Mouse (Mus musculus): ENCODE measurements around the gene Pdzrn3. TPM values are rescaled to one million over a fixed set of nuclear protein-coding genes. Genes with fewer than 3 reads are reported as not detected.

Gene Pdzrn3
- total RNA-seq, 1 experiment: 3.8 TPM

DNA sequence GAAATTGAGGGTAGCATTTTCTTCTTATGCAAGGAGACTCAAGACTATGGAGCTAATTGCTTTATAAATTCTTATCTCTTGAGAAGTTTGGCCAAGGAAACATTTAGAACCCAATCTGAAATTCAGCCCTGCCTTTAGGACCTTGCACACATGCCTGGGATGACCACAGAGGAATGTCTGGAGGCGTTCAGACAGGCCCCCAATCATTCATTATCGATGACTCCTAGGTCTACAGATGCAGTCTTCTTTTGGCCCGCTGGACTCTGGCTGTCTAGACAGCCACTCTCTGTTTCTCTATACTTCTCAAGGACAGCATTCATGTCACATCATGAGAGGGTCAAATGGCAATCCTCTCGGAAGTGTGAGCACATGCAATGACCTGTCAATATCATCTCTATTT is 15.4 kb downstream of the Pdzrn3 start:
- no peak overlapping the region for H3K9ac ChIP-seq (ENCODE audit: insufficient read depth, low read depth, low read length, poor library complexity, severe bottlenecking)
- in situ Hi-C loops (cut with MboI; ENCODE audit: low sequenced_read_pairs in 2 of 2, unreplicated experiment in 2 of 2): no loop called here
- no peaks in the 10 kb centered on the region for H3K9me3 ChIP-seq (ENCODE audit: control insufficient read depth, insufficient read depth, low read depth, low read length)
- no peaks in the 10 kb centered on the region for H3K4me1 ChIP-seq (ENCODE audit: control insufficient read depth in 2 of 2, insufficient read depth in 2 of 2, low read length in 2 of 2, poor library complexity in 1 of 2)
- TF ChIP-seq ZC3H11A (IDR thresholded peaks at IDR 0.05; ENCODE audit: borderline replicate concordance, low read depth, low read length): no peak
- TF ChIP-seq MAFK (IDR thresholded peaks at IDR 0.05; ENCODE audit: insufficient read depth, low read depth, low read length): no peak
- TF ChIP-seq HCFC1 (IDR thresholded peaks at IDR 0.05; ENCODE audit: borderline replicate concordance, insufficient read depth, low read length): no peak
- TF ChIP-seq ZNF384 (IDR thresholded peaks at IDR 0.05; ENCODE audit: low read depth, low read length): no peak
- no peak for TF ChIP-seq CHD2 (IDR thresholded peaks at IDR 0.05; ENCODE audit: low read depth, low read length)
- no peak for DNase-seq (ENCODE audit: low read depth, low spot score)
- H3K4me3 ChIP-seq (ENCODE audit: insufficient read depth in 1 of 2, low read depth in 1 of 2, low read length in 2 of 2, poor library complexity in 1 of 2, severe bottlenecking in 1 of 2): no peak overlapping the region
- H3K27ac ChIP-seq (ENCODE audit: insufficient read depth, low read depth, low read length, poor library complexity, severe bottlenecking): no peak overlapping the region
- no peaks in the 10 kb centered on the region for H3K36me3 ChIP-seq (ENCODE audit: control insufficient read depth, insufficient read depth, low read length, poor library complexity, severe bottlenecking)

DNA sequence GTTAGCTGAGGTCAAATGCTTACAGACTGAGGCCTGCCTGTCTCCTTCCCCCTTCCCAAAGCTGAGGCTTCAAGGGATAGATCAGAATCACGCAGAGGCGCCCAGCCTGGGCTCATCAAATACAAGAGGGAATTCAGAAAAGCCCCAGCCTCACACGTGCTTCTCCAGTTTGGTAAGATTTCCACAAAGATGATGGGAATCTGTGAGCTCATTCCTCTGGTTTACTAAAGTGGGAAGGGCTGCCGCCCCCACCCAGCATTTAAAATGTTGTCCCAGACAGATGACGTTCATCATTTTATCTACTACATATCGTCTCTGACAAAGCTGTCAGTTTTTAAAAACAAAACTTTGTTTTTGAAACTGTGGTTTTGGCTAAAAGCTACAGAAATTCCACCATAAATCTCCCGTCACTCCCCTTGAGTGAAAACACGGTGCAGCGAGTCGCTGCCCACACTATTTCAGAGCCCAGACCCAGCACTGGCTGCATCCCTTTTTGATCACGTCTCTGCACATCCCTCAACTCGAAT is 17.4 kb downstream of the Pdzrn3 start:
- in situ Hi-C loops (cut with MboI; ENCODE audit: low sequenced_read_pairs in 2 of 2, unreplicated experiment in 2 of 2): no loop called here
- H3K4me1 ChIP-seq (ENCODE audit: control insufficient read depth in 2 of 2, insufficient read depth in 2 of 2, low read length in 2 of 2, poor library complexity in 1 of 2): no peaks in the 10 kb centered on the region

DNA sequence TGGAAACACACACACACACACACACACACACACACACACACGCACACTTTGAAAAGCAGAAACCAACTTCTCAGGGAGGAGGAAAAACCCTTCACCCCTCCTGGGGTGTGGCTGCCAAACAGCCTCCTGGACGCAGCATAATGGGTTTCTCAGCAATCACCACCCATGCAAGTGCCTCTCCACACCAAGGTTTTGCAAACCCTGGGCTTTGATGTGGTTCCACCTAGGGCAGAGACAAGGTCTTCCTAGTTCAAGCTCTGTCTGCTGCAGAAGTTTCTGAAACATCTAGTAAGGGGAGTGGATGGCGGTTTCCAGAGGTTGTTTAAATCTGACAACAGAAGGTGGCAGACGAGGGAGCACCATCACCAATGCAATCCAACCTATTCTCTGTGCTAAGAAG is 18.1 kb downstream of the Pdzrn3 start:
- Histone ChIP-seq H3K9me3 (ENCODE audit: control insufficient read depth, insufficient read depth, low read depth, low read length) (no peaks in the 10 kb centered on the region), H3K9ac (ENCODE audit: insufficient read depth, low read depth, low read length, poor library complexity, severe bottlenecking) (no peak overlapping the region), H3K27ac (ENCODE audit: insufficient read depth, low read depth, low read length, poor library complexity, severe bottlenecking) (no peak overlapping the region), H3K4me1 (ENCODE audit: control insufficient read depth in 2 of 2, insufficient read depth in 2 of 2, low read length in 2 of 2, poor library complexity in 1 of 2) (no peaks in the 10 kb centered on the region), H3K36me3 (ENCODE audit: control insufficient read depth, insufficient read depth, low read length, poor library complexity, severe bottlenecking) (no peaks in the 10 kb centered on the region), H3K4me3 (ENCODE audit: insufficient read depth in 1 of 2, low read depth in 1 of 2, low read length in 2 of 2, poor library complexity in 1 of 2, severe bottlenecking in 1 of 2) (no peak overlapping the region)
- in situ Hi-C loops (cut with MboI; ENCODE audit: low sequenced_read_pairs in 2 of 2, unreplicated experiment in 2 of 2): no loop called here
- no peak for DNase-seq (ENCODE audit: low read depth, low spot score)
- TF ChIP-seq ZC3H11A (IDR thresholded peaks at IDR 0.05; ENCODE audit: borderline replicate concordance, low read depth, low read length): no peak
- no peak for TF ChIP-seq MAFK (IDR thresholded peaks at IDR 0.05; ENCODE audit: insufficient read depth, low read depth, low read length)
- TF ChIP-seq ZNF384 (IDR thresholded peaks at IDR 0.05; ENCODE audit: low read depth, low read length): no peak
- TF ChIP-seq CHD2 (IDR thresholded peaks at IDR 0.05; ENCODE audit: low read depth, low read length): no peak
- no peak for TF ChIP-seq HCFC1 (IDR thresholded peaks at IDR 0.05; ENCODE audit: borderline replicate concordance, insufficient read depth, low read length)

More for the DNA sequence above, 17.4 kb downstream of the Pdzrn3 start:
- TF ChIP-seq ZNF384 (IDR thresholded peaks at IDR 0.05; ENCODE audit: low read depth, low read length): no peak
- no peak for TF ChIP-seq HCFC1 (IDR thresholded peaks at IDR 0.05; ENCODE audit: borderline replicate concordance, insufficient read depth, low read length)
- no peak for TF ChIP-seq CHD2 (IDR thresholded peaks at IDR 0.05; ENCODE audit: low read depth, low read length)
- no peak for TF ChIP-seq MAFK (IDR thresholded peaks at IDR 0.05; ENCODE audit: insufficient read depth, low read depth, low read length)
- no peak for TF ChIP-seq ZC3H11A (IDR thresholded peaks at IDR 0.05; ENCODE audit: borderline replicate concordance, low read depth, low read length)
- Histone ChIP-seq H3K27ac (ENCODE audit: insufficient read depth, low read depth, low read length, poor library complexity, severe bottlenecking) (no peak overlapping the region), H3K36me3 (ENCODE audit: control insufficient read depth, insufficient read depth, low read length, poor library complexity, severe bottlenecking) (no peaks in the 10 kb centered on the region), H3K9me3 (ENCODE audit: control insufficient read depth, insufficient read depth, low read depth, low read length) (no peaks in the 10 kb centered on the region), H3K4me3 (ENCODE audit: insufficient read depth in 1 of 2, low read depth in 1 of 2, low read length in 2 of 2, poor library complexity in 1 of 2, severe bottlenecking in 1 of 2) (no peak overlapping the region), H3K9ac (ENCODE audit: insufficient read depth, low read depth, low read length, poor library complexity, severe bottlenecking) (no peak overlapping the region)
- DNase-seq (ENCODE audit: low read depth, low spot score): no peak

DNA sequence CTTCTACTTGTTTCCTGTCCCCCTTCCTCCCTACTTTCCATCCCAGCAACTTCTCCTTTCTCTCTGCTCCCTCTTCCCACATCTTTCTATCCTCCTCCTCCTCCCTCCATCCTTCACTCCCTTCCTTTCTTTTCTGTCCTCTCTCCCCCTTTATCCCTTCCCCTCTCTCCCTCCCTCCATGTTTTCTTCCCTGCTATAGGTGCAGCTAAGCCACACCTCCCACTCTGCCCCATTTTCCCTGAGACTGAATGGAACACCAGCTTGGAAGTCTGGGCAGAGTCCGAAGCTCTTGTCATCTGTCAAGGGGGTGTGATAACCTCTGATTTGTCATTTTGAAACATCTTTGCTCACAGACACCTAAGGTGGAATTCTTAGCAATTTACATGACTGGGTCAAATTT is 22.8 kb downstream of the Pdzrn3 start:
- Histone ChIP-seq H3K36me3 (ENCODE audit: control insufficient read depth, insufficient read depth, low read length, poor library complexity, severe bottlenecking) (no peaks in the 10 kb centered on the region), H3K27ac (ENCODE audit: insufficient read depth, low read depth, low read length, poor library complexity, severe bottlenecking) (no peak overlapping the region), H3K9me3 (ENCODE audit: control insufficient read depth, insufficient read depth, low read depth, low read length) (no peaks in the 10 kb centered on the region), H3K4me1 (ENCODE audit: control insufficient read depth in 2 of 2, insufficient read depth in 2 of 2, low read length in 2 of 2, poor library complexity in 1 of 2) (no peaks in the 10 kb centered on the region), H3K4me3 (ENCODE audit: insufficient read depth in 1 of 2, low read depth in 1 of 2, low read length in 2 of 2, poor library complexity in 1 of 2, severe bottlenecking in 1 of 2) (no peak overlapping the region), H3K9ac (ENCODE audit: insufficient read depth, low read depth, low read length, poor library complexity, severe bottlenecking) (no peak overlapping the region)
- TF ChIP-seq ZNF384 (IDR thresholded peaks at IDR 0.05; ENCODE audit: low read depth, low read length) (no peak), HCFC1 (IDR thresholded peaks at IDR 0.05; ENCODE audit: borderline replicate concordance, insufficient read depth, low read length) (no peak), MAFK (IDR thresholded peaks at IDR 0.05; ENCODE audit: insufficient read depth, low read depth, low read length) (no peak), CHD2 (IDR thresholded peaks at IDR 0.05; ENCODE audit: low read depth, low read length) (no peak), ZC3H11A (IDR thresholded peaks at IDR 0.05; ENCODE audit: borderline replicate concordance, low read depth, low read length) (no peak)
- in situ Hi-C loops (cut with MboI; ENCODE audit: low sequenced_read_pairs in 2 of 2, unreplicated experiment in 2 of 2): no loop called here
- no peak for DNase-seq (ENCODE audit: low read depth, low spot score)

Measured in ES-E14 (cell line).